Mouse (Mus musculus) E14TG2a.4 (cell line): Measurements from ENCODE around the gene Pax9.

Source experiments
- CTCF ChIP-seq: conservative IDR thresholded peaks from 2 replicates; pipeline ENCODE4 v1.5.1; 2014; ENCODE audit warnings: low read length
- NANOG ChIP-seq: IDR thresholded peaks from 2 replicates; pipeline ENCODE4 v1.6.1; 2014; ENCODE audit warnings: borderline replicate concordance, low read length, mixed read lengths
- POU5F1 ChIP-seq: IDR thresholded peaks from 2 replicates; pipeline ENCODE4 v1.6.1; 2014; ENCODE audit warnings: low read length, borderline replicate concordance

GRCm38 (mm10) chr12:56677620-56678019, 13.9 kb upstream of the Pax9 start:
- TF ChIP-seq CTCF: no peak
- no peak for TF ChIP-seq POU5F1
- TF ChIP-seq NANOG: no peak
